Mouse (Mus musculus): ENCODE results near the gene C2. TPM values are rescaled to one million over a fixed set of nuclear protein-coding genes. Genes with fewer than 3 reads are reported as not detected.

Gene C2
- polyA plus RNA-seq, 1 experiment from 2014 or later, result 2.2 TPM

DNA sequence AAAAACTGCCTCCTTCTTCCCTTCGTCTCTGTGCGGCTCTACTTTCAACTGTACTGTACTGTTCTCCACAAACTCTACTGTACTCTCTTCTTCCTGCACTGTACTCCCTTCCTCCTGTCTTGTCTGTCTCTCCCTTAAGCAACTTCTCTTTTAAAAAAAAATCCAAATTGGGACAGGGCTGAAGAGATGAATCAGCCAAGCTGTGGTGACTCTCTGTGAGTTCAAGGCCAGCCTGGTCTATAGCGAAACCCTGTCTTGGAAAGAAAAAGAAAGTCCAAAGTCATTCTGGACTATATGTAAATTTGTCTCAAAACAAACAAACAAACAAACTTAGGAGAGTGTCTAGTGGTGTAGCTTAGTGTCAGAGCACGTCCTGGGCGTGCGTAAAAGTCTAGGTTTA, 23.7 kb downstream of the C2 start:
- H3K36me3 ChIP-seq (ENCODE audit: control insufficient read depth, insufficient read depth), result no peaks in the 10 kb centered on the region
- WGBS, result 82% methylated on average over 6 of the region's 6 CpGs
- no peak for ATAC-seq (replicated peaks; ENCODE audit: extremely low read depth, insufficient read depth, low FRiP score)

GRCm38 (mm10) chr17:34865981-34866380, 32.1 kb downstream of the C2 start:
- H3K4me1 ChIP-seq (ENCODE audit: control insufficient read depth, insufficient read depth, low read length), result no peaks in the 10 kb centered on the region
- 53% methylated on average over 7 of the region's 7 CpGs for WGBS
- no peak overlapping the region for H3K27ac ChIP-seq (ENCODE audit: low read length)
- no peak for ATAC-seq (replicated peaks; ENCODE audit: extremely low read depth, insufficient read depth, low FRiP score)
- H3K9ac ChIP-seq (ENCODE audit: low read length), result no peak overlapping the region
- no peak overlapping the region for H3K4me2 ChIP-seq (ENCODE audit: low read depth, low read length)
- no peaks in the 10 kb centered on the region for H3K9me3 ChIP-seq (replicated peaks; ENCODE audit: control insufficient read depth, low read length)
- H3K27me3 ChIP-seq (ENCODE audit: control insufficient read depth, insufficient read depth, low read length), result no peaks in the 10 kb centered on the region
- H3K36me3 ChIP-seq (ENCODE audit: control insufficient read depth, insufficient read depth), result no peaks in the 10 kb centered on the region
- H3K4me3 ChIP-seq (ENCODE audit: low read length), result no peak overlapping the region

More for the DNA sequence above, 23.7 kb downstream of the C2 start:
- H3K27me3 ChIP-seq (ENCODE audit: control insufficient read depth, insufficient read depth, low read length), result no peaks in the 10 kb centered on the region
- no peak overlapping the region for H3K4me2 ChIP-seq (ENCODE audit: low read depth, low read length)
- no peaks in the 10 kb centered on the region for H3K9me3 ChIP-seq (replicated peaks; ENCODE audit: control insufficient read depth, low read length)
- no peak overlapping the region for H3K4me3 ChIP-seq (ENCODE audit: low read length)
- H3K9ac ChIP-seq (ENCODE audit: low read length), result no peak overlapping the region
- no peak overlapping the region for H3K27ac ChIP-seq (ENCODE audit: low read length)
- no peaks in the 10 kb centered on the region for H3K4me1 ChIP-seq (ENCODE audit: control insufficient read depth, insufficient read depth, low read length)

DNA sequence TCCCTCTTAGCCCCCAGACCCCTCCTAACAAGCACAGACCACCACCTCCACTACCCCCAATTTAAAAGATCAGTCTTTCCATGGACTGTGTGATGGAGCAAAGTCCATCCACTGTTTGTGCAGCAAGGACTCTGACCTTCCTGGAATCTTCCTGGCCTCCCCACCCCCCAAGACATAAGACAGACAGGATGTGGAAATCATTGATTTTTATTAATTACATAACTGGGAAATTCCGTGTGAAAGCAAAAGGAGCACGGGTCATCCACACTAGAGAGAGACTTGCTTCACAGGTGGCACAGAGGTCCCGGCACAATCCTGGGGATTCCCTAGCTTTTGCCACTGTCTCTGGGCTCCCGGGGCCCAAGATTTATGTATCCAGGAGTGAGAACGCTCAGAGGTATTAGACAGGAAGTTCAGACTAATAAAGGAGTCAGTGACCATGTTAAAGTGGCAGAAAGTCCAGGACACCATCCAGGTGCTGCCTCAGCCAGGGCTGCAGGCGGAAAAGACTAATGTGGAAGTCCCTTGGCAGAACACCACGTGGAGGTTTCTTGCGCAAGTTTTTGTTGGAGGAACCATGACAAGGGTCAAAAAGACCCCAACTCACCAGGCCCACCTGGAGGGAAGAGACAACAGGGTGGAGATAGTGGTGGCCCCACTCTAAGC, 35.5 kb downstream of the C2 start, which contains the start of gene Cfb:
Gene Cfb, minus strand, starts transcription at position 103 of the 666 bp plus-strand sequence.
- H3K27ac ChIP-seq (ENCODE audit: low read length), result no peak within 1 kb of the TSS
- H3K9ac ChIP-seq (ENCODE audit: low read length), result no peak within 1 kb of the TSS
- H3K36me3 ChIP-seq (ENCODE audit: control insufficient read depth, insufficient read depth), result no peaks in the 10 kb centered on the region
- H3K4me1 ChIP-seq (ENCODE audit: control insufficient read depth, insufficient read depth, low read length), result no peaks in the 10 kb centered on the region
- H3K27me3 ChIP-seq (ENCODE audit: control insufficient read depth, insufficient read depth, low read length), result no peaks in the 10 kb centered on the region
- no peak within 1 kb of the TSS for H3K4me2 ChIP-seq (ENCODE audit: low read depth, low read length)
- WGBS, result 55% methylated on average over 8 of the region's 8 CpGs
- ATAC-seq (replicated peaks; ENCODE audit: extremely low read depth, insufficient read depth, low FRiP score), result no peak
- H3K4me3 ChIP-seq (ENCODE audit: low read length), result no peak within 1 kb of the TSS
- no peaks in the 10 kb centered on the region for H3K9me3 ChIP-seq (replicated peaks; ENCODE audit: control insufficient read depth, low read length)

DNA sequence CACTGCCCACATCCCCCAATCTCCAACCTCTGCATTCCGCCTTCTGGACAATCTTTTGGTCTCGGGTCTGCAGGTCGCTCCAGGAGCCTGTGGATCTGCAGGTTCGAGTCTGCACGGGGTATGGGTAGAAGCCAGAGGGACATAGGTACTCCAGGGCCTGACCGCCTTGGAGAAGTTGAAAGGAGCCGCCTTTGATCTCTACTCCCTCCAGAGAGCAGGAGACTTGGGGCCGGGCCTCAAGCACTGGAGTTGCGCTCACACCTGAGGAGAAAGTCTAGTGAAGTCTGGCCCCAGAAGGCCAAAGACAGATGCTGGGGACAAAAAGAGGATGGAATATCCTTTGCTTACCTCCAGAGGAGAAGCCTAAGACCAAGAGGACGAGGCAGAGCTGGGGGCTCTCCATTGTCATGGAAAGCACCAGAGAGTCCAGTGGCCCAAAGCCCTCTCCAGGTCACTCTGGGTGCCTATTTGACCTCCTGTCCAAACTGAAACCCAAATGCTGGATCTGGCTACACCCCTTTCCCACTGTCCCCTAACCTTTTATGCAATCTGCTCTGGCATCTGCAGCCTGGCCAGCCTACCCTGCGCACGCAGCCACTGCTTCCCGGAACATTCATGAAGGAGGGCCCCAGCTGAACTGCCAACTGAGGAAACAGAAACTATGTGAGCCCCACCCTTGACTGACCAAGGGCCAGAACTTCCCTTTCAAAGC, 36.2 kb downstream of the C2 start:
- Histone ChIP-seq H3K4me3 (ENCODE audit: low read length) (no peak overlapping the region), H3K9me3 (replicated peaks; ENCODE audit: control insufficient read depth, low read length) (no peaks in the 10 kb centered on the region), H3K4me2 (ENCODE audit: low read depth, low read length) (no peak overlapping the region), H3K36me3 (ENCODE audit: control insufficient read depth, insufficient read depth) (peaks cover under 1% of the 10 kb centered on the region; the same call in 1 of the 2 replicates), H3K27ac (ENCODE audit: low read length) (no peak overlapping the region), H3K4me1 (ENCODE audit: control insufficient read depth, insufficient read depth, low read length) (no peaks in the 10 kb centered on the region), H3K9ac (ENCODE audit: low read length) (no peak overlapping the region), H3K27me3 (ENCODE audit: control insufficient read depth, insufficient read depth, low read length) (no peaks in the 10 kb centered on the region)
- ATAC-seq (replicated peaks; ENCODE audit: extremely low read depth, insufficient read depth, low FRiP score), result no peak
- WGBS, result 60% methylated on average over 13 of the region's 13 CpGs

GRCm38 (mm10) chr17:34860514-34860913, 37.6 kb downstream of the C2 start:
- H3K4me3 ChIP-seq (ENCODE audit: low read length), result no peak overlapping the region
- WGBS, result 76% methylated on average over 9 of the region's 9 CpGs
- no peak overlapping the region for H3K9ac ChIP-seq (ENCODE audit: low read length)
- no peak for ATAC-seq (replicated peaks; ENCODE audit: extremely low read depth, insufficient read depth, low FRiP score)
- H3K27ac ChIP-seq (ENCODE audit: low read length), result no peak overlapping the region
- peaks cover 7% of the 10 kb centered on the region for H3K36me3 ChIP-seq (ENCODE audit: control insufficient read depth, insufficient read depth)
- no peaks in the 10 kb centered on the region for H3K9me3 ChIP-seq (replicated peaks; ENCODE audit: control insufficient read depth, low read length)
- H3K27me3 ChIP-seq (ENCODE audit: control insufficient read depth, insufficient read depth, low read length), result no peaks in the 10 kb centered on the region
- H3K4me1 ChIP-seq (ENCODE audit: control insufficient read depth, insufficient read depth, low read length), result no peaks in the 10 kb centered on the region
- H3K4me2 ChIP-seq (ENCODE audit: low read depth, low read length), result no peak overlapping the region

DNA sequence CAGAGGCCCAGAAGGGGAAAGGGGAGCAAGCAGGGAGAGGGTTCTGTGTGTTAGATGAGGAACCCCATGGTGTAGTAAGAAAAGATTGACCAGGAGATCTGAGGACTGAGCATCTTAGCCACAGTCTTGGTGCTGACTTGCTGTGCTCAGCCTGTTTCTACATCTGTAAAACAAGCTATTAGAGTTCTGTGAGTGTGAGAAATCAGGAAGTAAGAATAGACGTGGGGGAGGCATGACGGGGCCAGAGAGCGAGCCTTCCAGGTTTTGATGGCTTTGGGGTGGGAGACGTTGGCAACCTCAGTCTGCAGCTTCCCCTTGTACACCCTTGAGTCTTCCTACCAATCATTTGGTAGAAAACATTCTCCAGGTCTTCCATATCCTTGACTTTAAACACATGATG, 39.4 kb downstream of the C2 start:
- H3K9ac ChIP-seq (ENCODE audit: low read length), result no peak overlapping the region
- H3K27ac ChIP-seq (ENCODE audit: low read length), result no peak overlapping the region
- no peak for ATAC-seq (replicated peaks; ENCODE audit: extremely low read depth, insufficient read depth, low FRiP score)
- WGBS, result 61% methylated on average over 4 of the region's 4 CpGs
- no peaks in the 10 kb centered on the region for H3K4me1 ChIP-seq (ENCODE audit: control insufficient read depth, insufficient read depth, low read length)
- H3K27me3 ChIP-seq (ENCODE audit: control insufficient read depth, insufficient read depth, low read length), result no peaks in the 10 kb centered on the region
- H3K9me3 ChIP-seq (replicated peaks; ENCODE audit: control insufficient read depth, low read length), result no peaks in the 10 kb centered on the region
- peaks cover 19% of the 10 kb centered on the region for H3K36me3 ChIP-seq (ENCODE audit: control insufficient read depth, insufficient read depth)
- H3K4me3 ChIP-seq (ENCODE audit: low read length), result no peak overlapping the region
- no peak overlapping the region for H3K4me2 ChIP-seq (ENCODE audit: low read depth, low read length)

DNA sequence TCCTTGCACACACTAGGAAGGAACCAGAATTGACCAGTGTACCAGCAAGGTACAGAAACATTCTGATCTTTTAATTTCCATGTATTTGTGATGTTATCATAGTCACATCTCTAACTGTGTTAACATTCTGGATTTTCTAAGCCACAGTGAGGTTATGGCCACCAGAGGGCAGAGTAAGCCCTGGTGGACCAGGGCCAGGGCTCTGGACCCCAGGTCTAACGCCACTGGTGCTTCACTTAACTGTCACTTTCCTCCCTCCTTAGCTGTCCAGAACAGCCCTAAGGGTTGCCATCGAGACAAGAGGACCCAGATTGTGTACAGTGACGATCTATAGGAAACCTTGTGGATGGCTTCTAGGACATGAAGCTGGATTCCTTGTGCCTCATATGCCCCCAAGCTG, 42.2 kb downstream of the C2 start:
- 26% methylated on average over 3 of the region's 3 CpGs for WGBS
- Histone ChIP-seq H3K9me3 (replicated peaks; ENCODE audit: control insufficient read depth, low read length) (no peaks in the 10 kb centered on the region), H3K4me1 (ENCODE audit: control insufficient read depth, insufficient read depth, low read length) (peaks cover 7% of the 10 kb centered on the region), H3K27ac (ENCODE audit: low read length) (no peak overlapping the region), H3K9ac (ENCODE audit: low read length) (no peak overlapping the region), H3K4me3 (ENCODE audit: low read length) (no peak overlapping the region), H3K36me3 (ENCODE audit: control insufficient read depth, insufficient read depth) (peaks cover 29% of the 10 kb centered on the region), H3K27me3 (ENCODE audit: control insufficient read depth, insufficient read depth, low read length) (no peaks in the 10 kb centered on the region), H3K4me2 (ENCODE audit: low read depth, low read length) (no peak overlapping the region)
- ATAC-seq (replicated peaks; ENCODE audit: extremely low read depth, insufficient read depth, low FRiP score), result peak; percentile 20; the same call in 1 of the 2 replicates

DNA sequence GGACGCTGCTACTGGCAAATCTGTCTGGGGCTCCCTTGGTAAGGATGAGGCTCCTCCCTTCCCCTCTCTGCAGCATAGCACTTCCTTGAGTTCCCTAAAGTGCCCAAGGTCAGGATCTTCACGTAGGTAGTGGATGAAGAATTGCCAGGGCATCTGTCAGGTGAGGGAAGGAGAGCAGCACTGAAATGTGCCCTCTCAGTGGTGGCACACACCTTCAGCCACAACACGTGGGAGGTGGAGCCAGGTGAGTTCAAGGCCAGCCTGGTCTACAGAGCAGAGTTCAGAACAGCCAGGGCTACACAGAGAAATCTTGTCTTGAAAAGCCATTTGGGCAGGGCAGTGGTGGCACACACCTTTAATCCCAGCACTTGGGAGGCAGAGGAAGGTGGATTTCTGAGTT, 43.3 kb downstream of the C2 start:
- Histone ChIP-seq H3K9me3 (replicated peaks; ENCODE audit: control insufficient read depth, low read length) (no peaks in the 10 kb centered on the region), H3K36me3 (ENCODE audit: control insufficient read depth, insufficient read depth) (peaks cover 29% of the 10 kb centered on the region), H3K27me3 (ENCODE audit: control insufficient read depth, insufficient read depth, low read length) (no peaks in the 10 kb centered on the region), H3K4me3 (ENCODE audit: low read length) (no peak overlapping the region), H3K4me2 (ENCODE audit: low read depth, low read length) (no peak overlapping the region), H3K9ac (ENCODE audit: low read length) (no peak overlapping the region), H3K27ac (ENCODE audit: low read length) (no peak overlapping the region), H3K4me1 (ENCODE audit: control insufficient read depth, insufficient read depth, low read length) (peaks cover 8% of the 10 kb centered on the region)
- no peak for ATAC-seq (replicated peaks; ENCODE audit: extremely low read depth, insufficient read depth, low FRiP score)
- WGBS, result 72% methylated on average over 3 of the region's 3 CpGs

DNA sequence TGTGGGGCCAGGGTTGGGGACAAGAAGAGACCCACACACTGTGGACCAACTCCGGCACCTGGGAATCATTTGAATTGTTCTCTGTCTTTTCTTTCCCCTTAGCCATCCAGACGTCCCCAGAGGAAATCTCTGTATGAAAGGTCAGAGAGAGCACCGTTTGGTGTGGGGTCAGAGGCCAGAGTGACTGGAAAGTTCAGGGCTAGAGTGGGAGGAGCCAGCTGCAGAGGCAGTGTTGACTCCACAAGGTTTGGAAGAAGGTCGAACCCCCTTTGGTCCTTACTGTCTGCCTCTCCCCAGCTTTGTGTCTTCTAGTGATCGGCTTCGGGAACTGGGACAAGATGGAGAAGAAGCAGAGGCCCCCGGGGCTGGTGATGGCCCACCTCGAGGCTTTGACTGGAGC, 44.6 kb downstream of the C2 start:
- 78% methylated on average over 8 of the region's 8 CpGs for WGBS
- Histone ChIP-seq H3K4me3 (ENCODE audit: low read length) (no peak overlapping the region), H3K4me1 (ENCODE audit: control insufficient read depth, insufficient read depth, low read length) (peaks cover 13% of the 10 kb centered on the region), H3K9ac (ENCODE audit: low read length) (no peak overlapping the region), H3K4me2 (ENCODE audit: low read depth, low read length) (no peak overlapping the region), H3K27me3 (ENCODE audit: control insufficient read depth, insufficient read depth, low read length) (no peaks in the 10 kb centered on the region), H3K36me3 (ENCODE audit: control insufficient read depth, insufficient read depth) (peaks cover 29% of the 10 kb centered on the region), H3K27ac (ENCODE audit: low read length) (no peak overlapping the region), H3K9me3 (replicated peaks; ENCODE audit: control insufficient read depth, low read length) (no peaks in the 10 kb centered on the region)
- no peak for ATAC-seq (replicated peaks; ENCODE audit: extremely low read depth, insufficient read depth, low FRiP score)

All from heart, embryonic 16.5 days (tissue).